Mouse (Mus musculus) spleen, postnatal 14 days (tissue): Measurements from ENCODE around the gene Rell1.
"Not testable (repeated sequence)": the region's sequence is repeated elsewhere in the genome, so short reads cannot be mapped to it uniquely, and the experiment has no call there.

Experiments
- DNase-seq, 2 experiments: peaks; one replicate each; pipeline ENCODE4 v3.0.0; 2021 to 2022; ENCODE audit warnings: low spot score in 2 of 2

Rell1 gene

DNA sequence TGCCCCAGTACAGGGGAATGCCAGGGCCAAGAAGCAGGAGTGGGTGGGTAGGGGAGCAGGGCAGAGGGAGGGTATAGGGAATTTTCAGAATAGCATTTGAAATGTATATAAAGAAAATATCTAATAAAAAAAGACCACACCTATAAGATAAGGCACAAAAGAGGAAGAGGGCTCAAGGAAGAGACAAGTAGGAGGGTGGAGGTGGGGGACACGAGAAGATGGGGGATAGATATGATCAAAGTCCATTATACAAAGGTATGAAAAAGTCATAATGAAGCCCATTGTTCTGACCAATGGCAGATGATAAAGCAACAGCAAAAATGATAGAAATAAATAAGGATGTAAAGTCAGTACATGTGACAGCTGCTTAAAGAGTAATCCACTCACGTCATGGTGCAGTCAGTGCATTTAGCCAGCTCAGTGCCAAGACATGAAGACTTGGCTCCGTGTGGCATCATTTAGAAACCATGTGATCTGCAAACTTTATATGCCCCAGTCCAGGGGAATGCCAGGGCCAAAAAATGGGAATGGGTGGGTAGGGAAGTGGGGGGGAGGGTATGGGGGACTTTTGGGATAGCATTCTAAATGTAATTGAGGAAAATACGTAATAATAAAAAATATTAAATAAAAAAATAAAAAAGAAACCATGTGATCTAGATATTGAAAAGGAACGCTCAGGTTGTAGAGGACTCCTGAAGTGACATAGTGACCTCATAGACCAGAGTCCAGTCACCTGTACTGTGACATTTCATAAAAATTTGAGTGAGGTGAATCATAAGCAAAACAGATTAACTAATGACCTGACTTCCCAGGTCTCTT is 71.5 kb downstream of the Rell1 start:
- not testable (repeated sequence) for DNase-seq

DNA sequence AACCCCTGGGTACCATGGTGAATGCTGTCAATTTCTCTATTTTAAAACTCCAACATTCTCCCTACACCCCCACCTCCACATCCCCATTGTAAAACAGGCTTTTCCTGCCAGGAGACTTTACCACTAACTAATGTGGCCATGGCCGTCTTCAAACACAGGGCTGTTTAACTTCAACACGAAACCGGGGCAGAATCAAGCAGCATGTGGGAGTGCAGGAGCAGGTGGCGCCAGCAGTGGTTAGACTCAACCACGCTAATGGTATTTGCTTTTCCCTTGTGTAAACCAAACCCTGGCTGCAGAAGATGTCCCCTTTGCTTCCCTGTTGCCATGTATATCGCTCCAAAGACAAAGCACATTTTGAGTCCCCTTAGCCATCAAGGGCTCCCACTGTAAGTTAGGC is 76.8 kb downstream of the Rell1 start:
- no peak for DNase-seq

DNA sequence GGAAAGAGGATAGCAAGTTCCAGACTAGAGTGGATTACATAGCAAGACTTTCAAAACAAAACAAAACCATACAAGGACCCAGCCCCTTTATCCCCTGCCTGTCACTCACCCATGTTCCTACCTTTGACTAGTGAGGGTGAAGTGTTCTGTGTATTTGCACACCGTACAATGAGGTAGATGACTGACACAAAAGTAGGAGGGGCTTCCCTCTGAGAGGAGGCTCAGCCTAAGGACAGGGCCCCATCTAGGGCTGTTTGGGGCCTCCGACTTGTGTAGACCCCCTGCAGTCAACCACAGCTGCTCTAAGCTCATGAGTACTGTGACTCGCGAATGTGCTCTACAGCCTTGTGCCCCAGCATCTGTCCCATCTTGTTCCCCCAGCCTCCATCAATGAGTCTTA is 77.5 kb downstream of the Rell1 start:
- no peak for DNase-seq

DNA sequence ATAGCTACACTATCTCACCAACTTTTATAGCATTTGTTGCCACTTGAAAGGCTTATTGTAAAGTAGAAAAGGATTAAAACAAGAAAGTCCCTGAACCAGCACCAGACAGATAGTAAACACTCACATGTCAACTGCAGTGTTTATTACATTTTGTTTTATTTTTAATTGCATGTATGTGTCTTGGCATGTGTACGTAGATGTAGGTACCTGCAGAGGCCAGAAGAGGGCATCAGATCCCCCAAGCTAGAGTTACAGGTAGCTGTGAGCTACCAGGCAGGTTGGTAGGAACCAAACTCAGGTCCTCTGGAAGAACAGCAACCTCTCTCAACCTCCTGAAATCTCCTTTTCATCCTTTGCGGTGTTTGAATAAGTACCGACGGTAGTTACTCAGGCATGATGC is 81.6 kb downstream of the Rell1 start:
- DNase-seq, result no peak

DNA sequence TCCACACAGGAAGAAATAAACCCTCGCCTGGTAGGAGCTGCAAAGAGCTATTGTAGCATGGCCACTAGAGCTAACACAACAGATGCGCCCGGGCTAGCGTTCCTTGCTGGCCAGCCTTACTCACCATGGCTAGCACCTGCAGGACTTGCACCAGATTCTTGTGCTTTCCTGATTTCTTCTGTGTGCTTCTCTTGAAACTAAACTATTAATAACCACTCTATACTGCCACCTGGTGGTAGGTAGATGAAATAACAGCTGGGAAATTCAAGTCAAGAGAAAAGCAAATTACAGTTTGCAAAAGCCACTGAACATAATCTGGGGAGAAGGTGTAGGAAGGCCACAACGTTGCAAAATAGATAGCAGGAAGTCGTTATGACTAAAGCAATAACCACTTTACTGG is 82.0 kb downstream of the Rell1 start:
- no peak for DNase-seq

DNA sequence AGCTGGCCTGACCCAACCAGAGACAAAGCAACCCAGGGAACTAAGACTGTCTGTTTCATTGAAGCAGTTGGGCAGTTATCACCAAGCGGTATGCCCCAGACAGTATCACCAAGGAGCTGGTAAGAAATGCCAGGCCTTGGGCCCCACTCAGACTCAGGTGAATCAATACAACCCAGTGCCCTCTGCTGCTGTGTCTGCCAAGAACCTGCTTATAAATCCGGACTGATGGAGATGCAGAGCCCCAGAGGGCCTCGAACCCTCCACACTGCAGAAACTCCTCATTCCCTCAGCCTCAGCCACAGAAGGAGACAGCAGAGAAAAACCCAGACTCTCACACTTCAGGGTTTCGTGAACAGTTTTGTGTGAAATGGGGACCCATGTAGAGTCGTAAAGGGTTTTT is 82.4 kb downstream of the Rell1 start:
- DNase-seq, result no peak

DNA sequence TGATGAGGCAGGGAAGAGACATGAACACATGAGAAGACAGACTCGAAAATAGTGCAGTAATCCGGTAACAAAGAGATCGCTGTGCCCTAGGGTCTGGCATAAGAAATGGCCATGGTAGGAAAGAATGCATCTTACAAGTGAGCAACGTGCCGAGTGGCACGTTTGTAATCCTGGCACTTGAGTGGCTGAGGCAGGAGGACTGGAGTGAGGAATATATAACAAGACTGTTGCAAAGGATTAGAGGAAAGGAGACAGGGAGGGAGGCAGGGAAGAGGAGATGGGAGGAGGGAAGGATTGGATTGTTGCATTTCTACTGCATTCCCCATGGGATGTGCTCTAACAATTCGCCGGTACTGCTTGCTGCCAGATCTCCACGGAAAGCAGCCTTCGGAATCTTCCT is 89.7 kb downstream of the Rell1 start:
- DNase-seq, result no peak

DNA sequence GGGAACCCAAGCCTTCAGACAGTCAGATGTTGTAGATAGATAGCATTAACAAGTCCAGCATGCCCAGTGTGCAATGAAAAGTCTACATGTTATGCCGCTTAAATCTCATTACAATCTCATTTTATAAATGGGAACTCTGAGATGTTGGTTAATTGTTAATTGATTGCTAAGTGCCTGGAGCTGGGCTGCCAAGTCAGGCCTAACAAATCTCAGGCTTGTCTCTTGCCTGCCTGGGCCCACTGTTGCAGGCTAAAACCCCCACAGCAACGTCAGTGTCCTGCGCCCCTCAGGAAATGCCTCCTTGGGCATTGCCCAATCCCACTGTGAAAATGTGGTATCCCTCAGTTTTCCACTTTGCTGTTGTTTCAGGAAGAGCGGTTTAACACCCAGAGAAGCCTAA is 92.6 kb downstream of the Rell1 start:
- no peak for DNase-seq

DNA sequence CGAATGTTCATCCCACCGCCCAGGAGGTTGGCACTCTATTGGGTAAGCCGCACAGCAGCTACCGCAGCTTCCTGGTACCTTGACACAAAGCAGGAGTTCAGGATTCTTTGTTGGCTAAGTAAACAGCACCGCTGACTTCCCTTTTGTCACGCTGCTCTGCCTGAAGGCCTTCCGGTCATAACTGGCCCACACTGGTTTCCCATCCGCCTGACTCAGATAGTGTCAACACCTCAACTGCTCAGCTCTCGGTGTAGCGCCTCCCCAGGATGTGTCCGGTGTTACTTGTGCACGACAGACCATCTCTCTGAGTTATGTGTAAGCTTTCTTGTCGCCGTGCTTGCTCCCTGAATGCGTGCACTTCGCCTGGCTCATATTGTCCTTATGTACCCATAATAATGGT is 93.8 kb downstream of the Rell1 start:
- no peak for DNase-seq

DNA sequence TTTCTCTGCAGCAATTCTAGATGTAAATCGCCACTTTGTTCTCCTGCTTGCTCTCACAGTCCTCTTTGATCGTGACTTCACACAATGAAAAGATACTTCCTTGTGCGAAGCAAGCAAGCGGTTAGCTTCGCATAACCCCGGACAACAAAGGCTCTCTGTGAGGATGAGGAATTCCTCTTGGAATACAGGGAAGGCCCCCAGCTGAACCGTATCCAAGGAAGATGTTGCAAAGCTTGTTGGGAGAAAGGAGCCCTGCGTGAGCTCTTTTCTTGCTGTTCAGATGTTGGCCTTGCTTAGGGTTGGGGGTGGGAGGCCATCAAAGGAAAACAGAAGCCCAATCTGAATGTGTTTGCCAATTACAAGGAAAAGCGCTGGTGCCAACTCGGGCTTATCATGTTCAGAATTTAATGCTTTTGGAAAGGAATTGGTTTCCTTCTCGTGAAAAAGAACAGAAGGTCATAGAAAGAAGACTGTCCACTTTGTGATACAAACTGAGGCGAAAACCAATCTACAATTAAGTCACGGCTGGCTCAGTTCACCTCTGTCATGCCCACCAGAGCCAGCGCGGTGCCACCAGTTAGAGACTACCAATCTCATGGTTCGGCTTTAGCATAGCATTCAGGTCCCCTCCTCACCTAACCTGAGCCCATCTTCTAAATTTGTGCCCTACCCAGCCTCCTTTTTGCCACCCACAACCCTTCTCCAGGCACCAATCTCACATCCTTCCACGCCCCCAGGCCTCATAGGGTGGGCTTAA is 96.3 kb downstream of the Rell1 start:
- no peak for DNase-seq

DNA sequence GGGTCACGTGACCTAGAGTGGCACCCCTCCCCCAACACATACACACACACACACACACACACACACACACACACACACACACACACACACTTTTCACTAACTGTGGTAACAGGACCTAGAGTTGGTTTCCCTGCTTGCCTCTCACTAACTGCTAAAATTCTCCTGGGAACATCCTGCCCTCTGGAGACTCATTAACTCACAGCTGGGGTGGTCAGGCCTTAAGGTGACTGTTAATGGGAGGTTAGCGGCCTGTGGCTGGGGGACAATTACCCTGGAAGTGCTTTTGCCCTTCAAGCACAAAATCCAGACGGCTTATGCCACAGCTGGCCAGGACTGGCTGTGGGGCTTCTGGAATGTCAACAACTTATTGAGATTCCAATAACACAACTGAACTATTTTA is 101.3 kb downstream of the Rell1 start:
- no peak for DNase-seq

DNA sequence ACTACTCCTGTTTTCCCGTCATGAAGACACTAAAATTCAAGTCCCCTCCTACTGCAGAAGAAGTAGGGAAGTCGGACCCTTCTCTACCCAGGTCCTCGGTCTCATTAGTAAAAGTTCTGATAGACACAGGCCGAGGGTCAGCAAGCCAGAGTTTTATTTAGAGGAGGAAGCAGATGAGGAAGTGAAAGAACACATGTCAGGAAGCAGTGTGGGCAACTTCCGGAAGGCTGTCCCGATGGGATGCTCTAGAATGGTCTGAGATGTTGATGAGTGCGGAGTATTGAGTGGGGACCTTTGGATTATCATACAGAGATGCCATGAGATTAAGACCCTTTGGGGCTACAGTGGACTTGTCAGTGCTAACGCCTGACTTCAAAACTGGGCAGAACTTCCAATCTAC is 109.8 kb downstream of the Rell1 start:
- no peak for DNase-seq
